Mouse (Mus musculus) cerebellum, postnatal 25 days (tissue): ENCODE data around the gene Neurog1.

Experiments used
- DNase-seq, 2 experiments: peaks; one replicate each; pipeline ENCODE4 v3.0.0; 2021; ENCODE audit warnings: mixed read lengths in 2 of 2

Neurog1 gene

DNA sequence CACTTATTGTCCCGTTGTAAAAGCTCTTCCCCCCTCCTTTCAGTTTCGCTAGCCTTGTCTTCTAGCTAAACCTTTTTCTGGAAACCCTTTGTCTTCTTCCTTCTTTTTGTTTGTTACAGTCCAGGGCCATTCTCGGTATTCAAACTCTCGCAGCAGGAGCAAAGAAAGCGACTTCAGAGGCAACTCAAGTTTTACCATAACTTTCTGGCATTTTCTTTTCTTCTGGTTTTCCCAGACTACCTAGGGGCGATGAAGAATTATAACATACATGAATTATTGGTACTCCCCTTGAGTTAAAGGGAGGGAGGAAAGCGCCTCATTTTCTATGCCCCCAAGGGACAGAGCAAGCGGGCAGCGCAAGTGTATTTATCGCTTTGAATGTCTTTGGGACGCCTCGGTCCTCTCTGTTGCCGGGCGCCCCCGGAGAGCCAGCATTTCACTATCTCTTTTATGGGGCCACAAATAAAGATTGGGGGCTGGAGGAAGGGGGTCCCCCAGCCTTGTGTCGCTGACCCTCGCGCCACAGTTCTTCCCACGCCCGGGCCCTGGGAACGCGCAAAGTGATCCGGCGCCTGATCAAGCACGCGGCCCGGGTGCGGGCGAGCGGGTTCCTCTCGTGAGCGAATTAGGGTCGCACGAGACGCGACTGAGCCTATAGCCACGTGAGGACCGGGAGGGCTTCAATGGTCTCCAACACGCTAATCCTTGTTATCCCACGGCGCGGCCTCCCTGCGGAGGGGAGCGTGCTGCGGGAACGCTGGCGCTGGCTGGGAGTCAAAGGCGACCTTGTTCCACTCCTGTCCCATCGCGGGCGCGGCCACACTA, 6.4 kb upstream of the Neurog1 start:
- no peak for DNase-seq

DNA sequence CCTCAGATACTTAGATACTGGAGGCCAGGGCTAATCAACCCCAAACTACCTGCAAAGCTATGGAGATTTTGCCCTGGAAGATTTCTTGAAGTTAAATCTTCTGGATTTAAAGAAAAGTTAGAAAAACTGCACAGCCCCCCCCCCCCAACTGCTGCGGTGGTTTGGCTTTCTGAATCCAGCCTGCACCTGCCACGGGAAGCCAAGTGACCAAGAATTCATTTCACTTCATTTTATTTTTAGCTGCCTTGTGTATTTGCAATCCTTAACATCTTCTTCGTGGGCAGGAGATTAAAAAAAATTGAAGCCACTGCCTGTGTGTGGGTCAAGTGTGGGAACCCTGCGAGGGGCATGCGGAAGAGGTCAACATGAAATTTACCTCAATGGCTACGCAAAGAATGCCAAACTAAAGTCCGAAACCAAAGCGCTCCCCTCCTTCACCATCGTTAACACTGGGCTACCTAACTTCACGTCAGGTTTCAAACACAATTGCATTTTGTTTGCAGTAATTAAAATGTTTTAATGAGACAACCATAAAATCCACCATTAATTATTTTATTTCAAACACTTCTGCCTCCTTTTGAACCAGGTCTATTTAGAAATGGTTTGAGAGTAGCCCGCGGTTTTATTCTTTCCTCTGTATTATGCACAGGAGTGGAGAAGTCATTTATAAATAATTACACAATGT, 5.6 kb upstream of the Neurog1 start:
- no peak for DNase-seq

DNA sequence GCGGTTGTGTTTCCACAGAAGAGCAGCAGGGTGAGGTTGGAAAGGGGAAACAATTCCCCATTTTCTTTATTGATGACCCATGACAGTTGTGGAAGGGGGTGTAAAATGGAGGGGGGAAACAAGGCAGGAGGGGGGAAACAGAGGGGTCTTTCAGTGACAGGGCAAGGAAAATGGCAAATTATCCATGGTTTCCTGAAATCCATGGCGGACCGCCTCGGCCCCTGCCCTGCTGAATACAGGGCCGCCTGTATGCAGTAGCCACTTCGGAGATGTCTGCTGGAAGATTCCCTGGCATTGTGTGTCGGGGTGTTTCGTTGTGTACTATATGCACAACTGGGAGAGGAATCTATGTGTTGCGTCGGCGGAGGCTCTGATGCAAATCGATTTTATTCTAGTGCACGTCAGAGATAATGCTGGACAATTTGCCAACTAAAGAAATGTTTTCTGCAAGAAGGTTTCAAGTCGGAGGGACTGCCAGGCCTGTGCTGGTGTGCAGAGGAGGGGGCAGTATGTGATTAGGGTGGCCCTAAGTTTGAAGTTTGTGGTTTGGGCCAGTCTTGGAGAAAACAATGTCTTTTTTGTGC, 4.8 kb upstream of the Neurog1 start:
- DNase-seq = no peak

DNA sequence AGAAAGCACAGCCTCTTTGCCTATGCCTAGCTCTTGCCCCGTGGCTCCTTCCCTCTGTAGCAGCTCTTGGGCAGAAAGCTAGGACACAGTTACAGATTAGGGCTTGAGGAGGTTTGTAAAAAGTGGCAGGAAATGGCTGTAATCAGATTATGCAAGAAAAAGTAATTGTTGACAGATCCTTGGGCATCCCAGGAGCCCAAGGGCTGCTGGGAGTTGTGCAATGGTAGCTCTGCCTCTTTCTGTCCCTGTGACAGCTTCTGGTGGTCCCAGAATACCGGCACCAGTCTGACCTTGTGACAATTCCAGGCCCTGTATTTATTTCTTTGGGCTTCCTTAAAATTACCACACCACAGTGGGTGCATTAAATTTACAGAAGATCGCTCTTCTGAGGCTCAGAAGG, 1.4 kb upstream of the Neurog1 start:
- no peak for DNase-seq

DNA sequence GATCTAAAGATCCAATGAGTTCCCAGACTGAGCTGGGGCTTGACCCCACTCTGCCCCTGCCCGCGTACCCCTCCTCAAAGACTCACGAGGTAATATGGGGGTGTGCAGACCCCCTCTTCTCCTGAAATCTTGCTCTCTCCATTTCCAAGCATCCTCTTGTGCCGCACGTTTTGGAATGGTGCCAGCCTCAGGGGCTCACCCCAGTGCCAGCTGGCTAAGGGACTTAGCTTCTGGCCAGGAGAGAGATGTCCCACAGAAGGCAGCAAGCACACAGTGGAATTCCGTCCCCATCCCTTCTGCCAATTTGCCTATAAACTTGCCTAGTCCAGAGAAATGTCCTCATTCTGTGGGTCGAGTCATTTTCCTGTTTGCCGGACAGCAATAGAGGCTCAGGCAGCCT, 820 bp upstream of the Neurog1 start:
- DNase-seq = peak; percentile 8 to 18

DNA sequence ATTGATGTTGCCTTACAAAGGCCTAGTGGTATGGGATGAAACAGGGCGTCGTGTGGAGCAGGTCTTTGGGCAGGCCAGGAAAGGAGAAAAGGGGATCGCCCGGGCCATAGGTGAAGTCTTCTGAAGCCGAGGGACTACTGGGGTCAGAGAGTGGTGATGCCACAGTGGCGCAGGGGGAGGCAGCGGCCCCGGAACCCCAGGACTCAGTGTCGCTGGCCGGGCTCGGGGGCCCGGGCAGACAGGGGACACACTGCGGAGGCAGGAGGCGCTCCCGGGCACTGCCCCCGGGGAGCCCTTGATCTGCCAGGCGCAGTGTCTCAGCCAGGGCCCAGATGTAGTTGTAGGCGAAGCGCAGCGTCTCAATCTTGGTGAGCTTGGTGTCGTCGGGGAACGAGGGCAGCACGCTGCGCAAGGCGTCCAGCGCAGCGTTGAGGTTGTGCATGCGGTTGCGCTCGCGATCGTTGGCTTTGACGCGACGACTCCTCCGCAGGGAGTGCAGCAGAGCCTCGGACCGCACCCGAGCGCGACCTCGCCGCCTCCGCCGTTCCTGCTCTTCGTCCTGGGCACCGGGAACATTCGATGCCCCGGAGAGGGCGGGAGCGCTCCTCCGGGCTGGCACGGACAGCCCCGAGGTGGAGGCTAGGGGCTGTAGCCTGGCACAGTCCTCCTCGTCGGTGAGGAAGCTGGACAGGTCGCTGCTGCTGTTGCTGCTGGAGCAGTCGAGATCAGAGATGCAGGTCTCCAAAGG, 613 bp downstream of the Neurog1 start:
- DNase-seq = no peak

DNA sequence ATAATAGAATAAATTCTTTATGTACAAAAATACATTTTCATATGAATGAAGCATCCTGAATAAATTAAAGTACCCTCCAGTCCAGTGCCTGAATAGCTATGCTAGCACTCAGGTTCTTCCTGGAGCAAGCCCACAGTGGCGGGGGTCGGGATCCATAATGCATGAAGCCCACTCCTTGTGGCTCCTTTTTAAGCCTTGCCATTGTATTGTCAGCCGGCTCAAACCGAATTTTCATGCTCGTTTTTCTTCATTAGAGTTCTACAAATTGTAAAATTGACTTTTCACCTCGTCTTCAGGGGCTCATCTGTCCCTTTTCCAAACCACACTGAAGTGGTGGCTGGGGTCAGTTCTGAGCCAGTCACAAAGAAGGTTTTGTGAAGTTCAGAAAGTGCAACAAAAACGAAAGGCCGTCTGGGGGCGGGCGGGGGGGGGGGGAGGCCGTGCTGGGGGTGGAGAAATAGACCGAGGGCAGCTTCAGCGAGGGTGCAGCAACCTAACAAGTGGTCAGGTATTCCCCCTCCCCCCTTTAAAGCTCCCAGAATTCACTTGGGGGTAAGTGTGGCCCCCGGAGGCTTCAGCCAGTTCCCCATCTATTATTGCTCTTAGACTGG, 1.3 kb downstream of the Neurog1 start:
- DNase-seq = no peak

DNA sequence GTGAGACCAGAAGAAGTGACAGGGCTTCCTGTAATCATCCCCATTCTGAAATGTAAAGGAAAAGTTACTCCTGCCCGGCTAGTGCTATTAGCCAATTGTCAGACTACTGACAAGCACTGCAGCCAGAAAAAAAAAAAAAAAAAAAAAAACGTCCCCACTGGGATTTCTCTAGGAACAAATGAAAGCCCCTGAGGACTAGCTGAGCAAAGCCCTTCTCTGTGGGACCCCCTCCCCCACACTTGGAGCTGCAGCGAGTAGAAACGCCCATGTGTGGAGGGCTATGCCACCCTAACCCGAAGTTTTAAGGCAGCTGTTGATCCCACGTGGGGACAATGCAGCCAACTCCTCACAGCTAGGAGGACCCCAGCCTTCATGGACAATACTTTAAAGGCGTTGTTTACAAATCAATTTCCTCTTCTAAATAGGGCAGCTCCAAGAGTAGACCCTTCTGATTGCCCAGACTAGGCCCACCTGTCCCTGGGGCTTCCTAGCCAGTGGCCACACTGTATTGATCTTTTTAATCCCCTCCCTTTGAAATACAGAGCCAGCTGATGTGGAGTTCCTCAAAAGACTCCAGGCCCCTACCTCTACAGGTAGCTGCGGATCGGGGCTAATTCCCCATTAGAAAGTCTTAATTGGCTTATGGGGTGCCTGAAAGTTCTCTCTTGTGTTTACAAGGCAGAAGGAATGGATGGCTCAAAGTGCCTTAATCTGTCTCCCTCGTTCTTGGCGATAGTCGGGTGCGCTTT, 2.2 kb downstream of the Neurog1 start:
- no peak for DNase-seq

DNA sequence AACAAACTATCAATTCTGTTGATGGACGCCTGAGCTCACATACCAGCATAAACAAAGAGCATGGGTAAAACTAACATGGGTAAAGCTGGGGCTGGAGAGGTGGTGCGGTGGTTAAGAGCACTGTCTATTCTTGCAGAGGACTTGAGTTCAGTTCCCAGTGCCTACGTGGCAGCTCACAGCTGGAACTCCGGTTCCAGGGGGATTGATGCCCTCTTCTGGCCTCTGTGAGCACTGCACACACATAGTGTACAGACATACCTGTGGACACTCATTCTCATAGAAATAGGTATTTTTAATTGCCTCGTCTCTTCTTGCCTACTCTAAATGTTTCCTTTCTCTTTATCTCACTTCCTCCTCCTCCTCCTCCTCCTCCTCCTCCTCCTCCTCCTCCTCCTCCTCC, 8.9 kb downstream of the Neurog1 start:
- DNase-seq = no peak

DNA sequence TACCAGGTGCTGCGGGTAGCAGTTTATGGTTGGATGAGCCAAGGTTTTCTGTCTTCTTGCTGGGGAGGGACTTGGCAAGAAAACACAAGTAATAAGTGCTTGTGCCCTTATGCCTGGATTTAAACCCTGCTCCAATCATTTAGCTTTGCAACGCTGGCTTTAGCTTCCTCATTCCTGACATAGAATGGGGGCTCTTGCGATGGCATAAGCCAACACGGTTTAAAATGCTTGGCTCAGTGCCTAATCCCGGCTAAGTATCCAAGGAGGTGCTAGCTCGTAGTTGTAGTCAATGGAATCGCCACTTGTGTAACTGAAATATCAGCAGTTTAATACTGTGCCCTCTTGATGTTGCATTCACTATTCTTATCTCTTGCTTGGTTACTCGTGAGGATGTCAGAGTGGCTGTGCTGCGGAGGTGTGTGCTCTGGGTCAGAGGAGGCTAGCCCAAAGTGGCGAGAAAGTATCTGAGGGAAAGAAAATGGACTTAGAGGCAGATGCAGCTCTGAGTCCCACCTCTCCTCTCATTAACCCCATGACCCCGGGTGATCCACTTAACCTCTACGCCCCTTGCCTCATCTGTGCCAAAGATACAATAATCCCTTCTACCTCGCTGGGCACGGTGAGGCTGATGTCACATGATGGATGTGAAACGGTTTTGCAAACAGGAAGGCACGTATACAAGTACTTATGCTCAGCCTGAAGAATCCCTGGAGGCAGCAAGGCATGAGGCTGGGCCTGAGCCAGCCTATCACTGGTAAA, 11.8 kb downstream of the Neurog1 start:
- DNase-seq = no peak

DNA sequence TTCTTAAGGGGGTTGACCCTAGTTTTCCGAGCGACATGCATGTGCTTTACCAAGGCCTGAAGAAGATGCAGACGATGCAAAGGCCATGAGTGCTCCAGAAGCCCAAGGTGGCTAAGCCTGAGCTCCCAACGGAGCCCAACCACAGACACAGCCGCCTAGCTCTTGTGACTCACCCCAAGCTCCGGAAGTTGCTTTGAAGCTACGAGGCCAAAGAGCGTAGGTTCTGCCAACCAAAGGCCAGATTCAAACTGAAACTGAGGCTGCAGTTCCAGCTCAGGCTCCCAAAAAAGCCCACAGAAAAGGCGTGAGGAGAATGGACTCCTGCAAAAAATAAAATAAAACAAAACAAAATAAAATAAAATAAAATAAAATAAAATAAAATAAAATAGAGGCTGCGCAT, 14.1 kb downstream of the Neurog1 start:
- no peak for DNase-seq

DNA sequence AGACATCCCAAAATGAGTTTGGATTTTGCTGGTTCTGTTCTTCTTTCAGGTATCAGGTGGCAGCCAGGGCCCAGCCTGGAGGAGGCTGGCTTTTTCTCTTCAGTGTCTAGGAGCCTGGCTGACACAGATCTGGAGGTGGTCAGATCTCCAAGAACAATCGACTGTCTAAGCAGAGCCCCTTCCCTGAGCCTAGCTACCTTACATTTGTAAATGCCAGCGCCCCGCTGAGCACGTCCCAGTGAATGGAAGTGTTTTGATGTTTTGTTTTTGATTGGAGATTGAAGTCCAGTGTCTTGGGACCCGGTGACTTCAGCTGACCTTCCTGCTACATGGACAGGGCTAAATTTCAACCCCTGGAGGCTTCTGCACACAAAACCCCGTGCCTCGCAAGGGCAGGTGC, 15.8 kb downstream of the Neurog1 start:
- DNase-seq = no peak

DNA sequence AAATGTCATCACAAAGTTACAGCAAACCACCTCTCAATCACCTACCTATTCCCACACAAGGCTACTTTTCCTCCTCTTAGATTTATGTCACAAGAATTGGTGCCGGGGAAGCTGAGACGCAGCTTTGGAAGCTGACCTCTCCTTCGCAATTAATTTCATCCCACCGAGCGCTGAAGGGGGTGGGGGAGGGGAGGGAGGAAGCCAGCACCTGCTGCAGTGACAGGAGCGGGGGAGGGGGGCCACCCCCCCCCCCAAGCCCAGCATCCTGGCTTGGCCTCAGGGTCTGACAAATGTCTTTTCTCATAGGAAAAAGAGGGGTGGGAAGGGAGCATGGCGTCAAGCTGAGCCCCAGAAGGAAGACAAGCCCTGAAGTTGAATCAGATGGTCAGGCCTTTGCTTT, 23.2 kb downstream of the Neurog1 start:
- no peak for DNase-seq

DNA sequence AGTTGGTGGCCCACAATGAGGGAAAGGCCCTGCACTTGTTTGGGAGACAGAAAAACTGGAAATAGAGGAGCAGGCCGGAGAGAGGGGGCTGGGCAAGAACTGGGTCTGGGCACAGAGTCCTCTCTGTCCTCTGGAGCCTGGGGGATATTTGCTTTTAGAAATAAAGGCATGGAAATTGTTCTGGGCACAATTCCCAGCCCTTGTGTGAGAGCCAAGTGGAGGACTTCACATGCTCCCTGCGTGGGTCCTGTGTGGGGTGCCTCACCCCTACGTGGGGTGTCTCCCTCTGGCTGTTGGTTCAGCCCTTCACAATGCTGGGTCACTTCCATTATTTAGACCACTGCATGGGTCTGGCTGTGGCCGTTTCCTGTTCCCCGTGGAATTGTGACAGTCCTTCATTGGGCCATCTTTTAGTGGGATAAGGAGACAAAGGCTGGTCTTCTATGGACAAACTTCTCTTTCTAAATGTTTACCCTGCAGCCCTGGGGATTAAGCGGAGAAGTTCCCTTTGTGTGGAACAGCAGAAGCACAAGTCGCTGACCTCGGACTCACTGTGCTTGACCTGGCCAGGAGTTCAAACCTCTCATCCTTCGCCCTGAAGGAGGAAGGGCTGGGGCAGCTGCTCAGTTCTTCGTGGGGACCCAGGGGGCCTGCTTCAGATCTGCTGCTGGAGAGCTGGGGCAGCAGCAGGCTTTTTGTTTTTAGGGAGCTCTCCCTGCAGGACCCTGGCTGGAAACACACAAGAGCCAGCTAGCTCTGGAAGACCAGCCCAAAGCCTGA, 25.6 kb downstream of the Neurog1 start:
- peak; percentile 19 to 39 for DNase-seq

DNA sequence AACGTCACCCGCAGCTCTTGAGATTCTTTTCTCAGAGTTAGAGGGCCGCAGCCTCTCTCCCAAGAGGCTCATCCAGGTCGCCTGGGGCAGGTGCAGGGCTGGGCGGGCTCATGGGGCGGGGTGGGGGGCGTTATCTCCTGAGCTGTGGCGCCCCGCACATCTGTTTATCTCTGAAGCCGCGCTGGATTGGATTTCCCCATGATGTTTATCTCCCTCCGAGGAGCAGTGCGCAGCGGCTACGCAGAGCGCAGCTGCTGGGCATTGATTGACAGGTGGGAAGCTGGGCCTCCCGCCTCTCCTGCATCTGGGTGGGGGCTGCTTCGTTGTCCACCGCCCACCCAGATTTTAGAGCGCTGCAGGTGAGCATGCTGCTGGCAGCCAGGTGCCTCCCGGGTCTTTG, 28.3 kb downstream of the Neurog1 start:
- no peak for DNase-seq

DNA sequence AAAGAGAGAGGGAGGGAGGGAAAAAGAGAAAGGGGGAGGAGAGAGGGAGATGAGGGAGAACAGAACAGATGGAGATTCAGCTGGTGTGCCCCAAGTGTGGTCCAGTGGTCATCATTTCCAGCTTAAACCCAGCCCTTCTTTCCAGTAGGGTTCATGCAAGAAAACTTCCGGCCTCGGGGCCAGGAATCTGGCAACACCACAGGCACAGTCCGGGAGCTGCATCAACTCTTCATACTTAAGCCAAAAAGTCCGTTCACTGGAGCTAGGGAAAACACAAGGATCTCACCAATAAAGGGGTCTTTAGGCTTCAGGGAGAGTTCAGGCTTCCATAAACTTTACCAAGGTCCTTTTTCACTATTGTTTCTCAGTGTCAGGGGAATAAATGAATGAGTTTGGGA, 29.1 kb downstream of the Neurog1 start:
- DNase-seq = no peak

DNA sequence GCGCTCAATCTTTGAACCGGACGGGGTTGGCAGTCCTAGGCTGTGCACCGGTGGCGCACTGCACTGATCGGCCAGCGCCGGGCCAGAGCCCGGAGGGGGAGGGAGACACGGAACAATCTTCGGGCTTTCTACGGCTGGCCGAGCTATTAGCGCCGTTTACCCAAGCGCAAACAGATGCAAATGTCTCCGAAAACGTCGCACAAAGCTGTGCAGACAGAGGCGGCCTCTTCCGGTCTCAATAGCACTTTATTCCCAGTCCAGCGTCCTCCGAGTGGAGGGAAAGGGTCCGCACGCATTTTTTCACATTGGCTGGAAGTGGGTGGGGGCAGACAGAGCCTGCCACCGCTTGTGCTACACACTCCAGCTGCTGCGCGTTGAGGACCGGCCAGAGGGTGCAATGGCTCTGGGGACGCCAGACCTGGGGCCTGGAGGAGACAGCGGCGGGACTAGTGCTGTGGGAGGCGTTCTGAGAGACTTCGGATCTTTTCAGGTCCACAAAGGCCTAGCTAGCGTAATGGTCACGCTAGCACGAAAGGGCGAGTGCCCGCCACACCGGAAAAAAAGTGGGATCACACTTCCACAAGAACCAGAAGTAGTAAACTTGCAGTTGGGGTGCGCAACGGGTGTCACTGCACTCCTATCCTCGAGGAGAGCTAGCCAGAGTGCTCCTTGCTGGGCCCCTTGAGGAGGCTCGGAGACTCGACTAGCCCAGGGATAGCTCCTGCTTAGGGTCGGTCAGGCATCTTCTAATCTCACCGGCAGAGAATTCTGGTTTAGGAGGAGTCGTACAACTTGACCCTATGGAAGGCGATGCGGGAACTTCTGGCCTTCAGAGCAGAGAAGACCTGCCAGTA, 29.7 kb downstream of the Neurog1 start:
- peak in 1 of 2 experiments; percentile 27 for DNase-seq

DNA sequence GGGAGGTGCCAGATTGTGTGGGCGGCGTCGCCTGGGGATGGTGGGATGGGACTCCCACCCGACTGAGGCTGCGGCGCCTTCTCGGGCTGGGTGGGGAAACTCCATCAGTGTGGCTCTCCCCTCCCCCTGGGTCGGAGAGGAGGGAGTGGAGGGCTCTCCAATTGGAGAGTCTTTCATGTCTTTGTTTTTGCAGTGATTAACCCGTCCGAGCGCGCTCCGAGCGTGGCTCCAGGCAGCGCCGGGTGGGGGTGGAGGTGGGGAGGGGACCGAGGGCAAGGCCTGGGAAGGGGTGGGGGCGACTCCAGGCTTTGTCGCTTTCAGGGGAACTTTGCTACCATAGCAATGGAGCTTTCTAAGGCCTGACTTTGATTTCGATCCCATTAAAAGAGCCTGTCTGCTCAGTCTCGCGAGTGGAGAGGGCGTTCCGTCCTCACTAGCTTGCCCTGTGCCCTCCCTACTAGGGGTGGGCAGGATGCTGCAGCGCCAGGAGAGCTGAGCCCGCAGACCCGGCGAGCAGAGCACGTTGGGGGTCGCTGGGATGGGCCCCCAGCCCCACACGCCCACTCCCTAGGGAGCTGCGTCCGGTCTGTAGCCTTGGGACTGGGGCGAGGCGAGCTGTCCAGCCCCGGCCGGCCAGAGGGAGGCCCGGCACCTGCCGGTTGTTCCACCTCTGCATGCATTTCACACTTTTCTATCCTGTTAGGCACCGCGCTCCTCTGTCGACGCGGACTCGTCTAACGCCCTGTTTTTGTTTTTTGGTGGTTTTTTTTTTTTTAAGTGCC, 30.6 kb downstream of the Neurog1 start:
- peak in 1 of 2 experiments; percentile 14 for DNase-seq

DNA sequence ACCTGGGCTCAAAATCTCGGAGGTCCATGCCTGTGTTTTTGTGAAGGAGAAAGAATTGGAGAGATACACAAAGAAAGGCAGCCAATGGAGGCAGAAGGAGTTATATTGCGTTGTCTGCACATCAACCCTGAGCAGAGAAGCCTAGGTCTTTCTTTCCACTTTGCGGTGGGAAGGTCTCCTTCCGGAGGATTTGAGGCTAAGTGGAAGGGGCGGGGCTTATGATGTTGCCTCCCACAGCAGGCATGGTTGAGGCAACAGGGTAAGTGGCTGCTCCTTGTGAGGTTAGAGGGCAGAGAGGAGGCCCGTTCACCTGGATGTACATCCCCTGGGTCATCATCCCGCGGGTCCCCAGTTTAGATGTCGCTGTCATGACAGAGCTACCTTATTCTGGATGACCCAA, 32.7 kb downstream of the Neurog1 start:
- DNase-seq = no peak
